Mouse (Mus musculus): ENCODE results near the gene Amhr2. TPM values are rescaled to one million over a fixed set of nuclear protein-coding genes. Genes with fewer than 3 reads are reported as not detected.

Gene Amhr2
- polyA plus RNA-seq, 1 experiment = not detected

- TF ChIP-seq POLR2A (IDR thresholded peaks at IDR 0.05; ENCODE audit: insufficient read depth, low read depth, low read length) (peak; percentile 95), CTCF (IDR thresholded peaks at IDR 0.05; ENCODE audit: insufficient read depth, low read depth, low read length) (no peak)
- H3K4me1 ChIP-seq (ENCODE audit: control insufficient read depth, insufficient read depth, low read length) = peaks cover 16% of the 10 kb centered on the region
- peak within 1 kb of the TSS; percentile 96 for H3K27ac ChIP-seq (ENCODE audit: insufficient read depth, low read depth, low read length)
- peak within 1 kb of the TSS; percentile 71 for H3K4me3 ChIP-seq (ENCODE audit: insufficient read depth, low read depth, low read length)
- under 1% methylated on average over 38 of the region's 38 CpGs for WGBS
Observed at GRCm38 (mm10) chr15:102405489-102406195, 39.5 kb upstream of the Amhr2 start, which contains the start of gene Sp1. Gene Sp1 (plus strand): TSS chr15:102406143.

- peak overlapping the region; percentile 71 for H3K4me3 ChIP-seq (ENCODE audit: insufficient read depth, low read depth, low read length)
- no peak for TF ChIP-seq CTCF (IDR thresholded peaks at IDR 0.05; ENCODE audit: insufficient read depth, low read depth, low read length)
- no peak for TF ChIP-seq POLR2A (IDR thresholded peaks at IDR 0.05; ENCODE audit: insufficient read depth, low read depth, low read length)
- no peak overlapping the region for H3K27ac ChIP-seq (ENCODE audit: insufficient read depth, low read depth, low read length)
- peaks cover 16% of the 10 kb centered on the region for H3K4me1 ChIP-seq (ENCODE audit: control insufficient read depth, insufficient read depth, low read length)
- WGBS = 1% methylated on average over 48 of the region's 69 CpGs
Observed at GRCm38 (mm10) chr15:102406196-102406911, 38.8 kb upstream of the Amhr2 start.

- TF ChIP-seq POLR2A (IDR thresholded peaks at IDR 0.05; ENCODE audit: insufficient read depth, low read depth, low read length) (no peak), CTCF (IDR thresholded peaks at IDR 0.05; ENCODE audit: insufficient read depth, low read depth, low read length) (no peak)
- Histone ChIP-seq H3K27ac (ENCODE audit: insufficient read depth, low read depth, low read length) (no peak overlapping the region), H3K4me1 (ENCODE audit: control insufficient read depth, insufficient read depth, low read length) (peaks cover 16% of the 10 kb centered on the region), H3K4me3 (ENCODE audit: insufficient read depth, low read depth, low read length) (peak overlapping the region; percentile 71)
- 5% methylated on average over 3 of the region's 3 CpGs for WGBS
Observed at GRCm38 (mm10) chr15:102406912-102407580, 38.1 kb upstream of the Amhr2 start.

DNA sequence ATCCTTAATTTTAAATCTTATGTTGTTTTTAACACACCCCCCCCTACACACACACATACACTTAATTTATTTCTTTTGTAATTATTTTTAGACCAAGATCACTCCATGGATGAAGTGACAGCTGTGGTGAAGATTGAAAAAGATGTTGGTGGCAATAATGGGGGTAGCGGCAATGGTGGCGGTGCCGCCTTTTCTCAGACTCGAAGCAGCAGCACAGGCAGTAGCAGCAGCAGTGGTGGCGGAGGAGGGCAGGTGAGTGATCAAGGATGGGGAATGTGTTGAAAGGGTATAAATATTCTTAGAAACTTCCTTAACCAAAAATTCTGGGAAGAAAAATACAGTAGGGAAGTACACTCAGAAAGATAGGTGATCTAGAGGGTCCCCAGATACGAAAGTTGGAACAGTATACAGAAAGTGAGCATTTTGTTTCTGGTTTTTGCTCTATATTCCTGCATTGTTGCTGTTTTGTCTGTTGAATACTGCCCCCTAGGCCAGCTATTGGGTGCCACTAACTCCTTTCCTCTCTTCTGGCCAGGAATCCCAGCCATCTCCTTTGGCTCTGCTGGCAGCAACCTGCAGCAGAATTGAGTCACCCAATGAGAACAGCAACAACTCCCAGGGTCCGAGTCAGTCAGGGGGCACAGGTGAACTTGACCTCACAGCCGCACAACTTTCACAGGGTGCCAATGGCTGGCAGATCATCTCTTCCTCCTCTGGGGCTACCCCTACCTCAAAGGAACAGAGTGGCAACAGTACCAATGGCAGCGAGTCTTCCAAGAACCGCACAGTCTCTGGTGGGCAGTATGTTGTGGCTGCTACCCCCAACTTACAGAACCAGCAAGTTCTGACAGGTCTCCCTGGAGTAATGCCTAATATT, 37.2 kb upstream of the Amhr2 start:
- 89% methylated on average over 10 of the region's 10 CpGs for WGBS
- Histone ChIP-seq H3K4me3 (ENCODE audit: insufficient read depth, low read depth, low read length) (no peak overlapping the region), H3K4me1 (ENCODE audit: control insufficient read depth, insufficient read depth, low read length) (peaks cover 16% of the 10 kb centered on the region), H3K27ac (ENCODE audit: insufficient read depth, low read depth, low read length) (no peak overlapping the region)
- no peak for TF ChIP-seq POLR2A (IDR thresholded peaks at IDR 0.05; ENCODE audit: insufficient read depth, low read depth, low read length)
- no peak for TF ChIP-seq CTCF (IDR thresholded peaks at IDR 0.05; ENCODE audit: insufficient read depth, low read depth, low read length)

DNA sequence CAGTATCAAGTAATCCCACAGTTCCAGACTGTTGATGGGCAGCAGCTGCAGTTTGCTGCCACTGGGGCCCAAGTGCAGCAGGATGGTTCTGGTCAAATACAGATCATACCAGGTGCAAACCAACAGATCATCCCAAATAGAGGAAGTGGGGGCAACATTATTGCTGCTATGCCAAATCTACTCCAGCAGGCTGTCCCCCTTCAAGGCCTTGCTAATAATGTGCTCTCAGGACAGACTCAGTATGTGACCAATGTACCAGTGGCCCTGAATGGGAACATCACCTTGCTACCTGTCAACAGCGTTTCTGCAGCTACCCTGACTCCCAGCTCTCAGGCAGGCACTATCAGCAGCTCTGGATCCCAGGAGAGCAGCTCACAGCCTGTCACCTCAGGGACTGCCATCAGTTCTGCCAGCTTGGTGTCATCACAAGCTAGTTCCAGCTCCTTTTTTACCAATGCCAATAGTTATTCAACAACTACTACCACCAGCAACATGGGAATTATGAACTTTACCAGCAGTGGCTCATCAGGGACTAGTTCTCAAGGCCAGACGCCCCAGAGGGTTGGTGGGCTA, 36.5 kb upstream of the Amhr2 start:
- peaks cover 16% of the 10 kb centered on the region for H3K4me1 ChIP-seq (ENCODE audit: control insufficient read depth, insufficient read depth, low read length)

DNA sequence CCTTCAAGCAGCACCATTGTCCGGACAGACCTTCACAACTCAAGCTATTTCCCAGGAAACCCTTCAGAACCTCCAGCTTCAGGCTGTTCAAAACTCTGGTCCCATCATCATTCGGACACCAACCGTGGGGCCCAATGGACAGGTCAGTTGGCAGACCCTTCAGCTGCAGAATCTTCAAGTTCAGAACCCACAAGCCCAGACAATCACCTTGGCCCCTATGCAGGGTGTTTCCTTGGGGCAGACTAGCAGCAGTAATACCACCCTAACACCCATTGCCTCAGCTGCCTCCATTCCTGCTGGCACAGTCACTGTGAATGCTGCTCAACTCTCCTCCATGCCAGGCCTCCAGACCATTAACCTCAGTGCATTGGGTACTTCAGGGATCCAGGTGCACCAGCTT, 35.9 kb upstream of the Amhr2 start:
- Histone ChIP-seq H3K4me3 (ENCODE audit: insufficient read depth, low read depth, low read length) (no peak overlapping the region), H3K27ac (ENCODE audit: insufficient read depth, low read depth, low read length) (no peak overlapping the region), H3K4me1 (ENCODE audit: control insufficient read depth, insufficient read depth, low read length) (peaks cover 16% of the 10 kb centered on the region)
- 83% methylated on average over 3 of the region's 3 CpGs for WGBS
- TF ChIP-seq POLR2A (IDR thresholded peaks at IDR 0.05; ENCODE audit: insufficient read depth, low read depth, low read length) (no peak), CTCF (IDR thresholded peaks at IDR 0.05; ENCODE audit: insufficient read depth, low read depth, low read length) (no peak)

More for the DNA sequence above, 36.5 kb upstream of the Amhr2 start:
- WGBS = 75% methylated on average over 2 of the region's 2 CpGs
- Histone ChIP-seq H3K4me3 (ENCODE audit: insufficient read depth, low read depth, low read length) (no peak overlapping the region), H3K27ac (ENCODE audit: insufficient read depth, low read depth, low read length) (no peak overlapping the region)
- TF ChIP-seq CTCF (IDR thresholded peaks at IDR 0.05; ENCODE audit: insufficient read depth, low read depth, low read length) = no peak
- no peak for TF ChIP-seq POLR2A (IDR thresholded peaks at IDR 0.05; ENCODE audit: insufficient read depth, low read depth, low read length)

DNA sequence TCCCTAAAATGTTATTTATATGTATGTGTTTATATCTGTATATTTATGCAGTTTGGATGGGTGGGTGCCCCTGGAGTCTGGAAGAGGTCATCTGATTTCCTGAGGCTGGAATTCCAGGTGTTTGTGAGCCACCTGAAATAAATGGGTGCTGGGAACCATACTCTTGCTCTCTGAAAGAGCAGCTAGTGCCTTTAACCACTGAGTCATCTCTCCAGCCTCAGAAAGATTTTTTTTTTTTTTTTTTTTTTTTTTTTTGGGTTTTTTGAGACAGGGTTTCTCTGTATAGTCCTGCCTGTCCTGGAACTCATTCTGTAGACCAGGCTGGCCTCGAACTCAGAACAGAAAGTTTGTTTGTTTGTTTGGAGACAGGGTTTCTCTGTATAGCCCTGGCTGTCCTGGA, 34.1 kb upstream of the Amhr2 start:
- Histone ChIP-seq H3K27ac (ENCODE audit: insufficient read depth, low read depth, low read length) (no peak overlapping the region), H3K4me1 (ENCODE audit: control insufficient read depth, insufficient read depth, low read length) (peaks cover 16% of the 10 kb centered on the region), H3K4me3 (ENCODE audit: insufficient read depth, low read depth, low read length) (no peak overlapping the region)
- 96% methylated on average over 1 of the region's 1 CpGs for WGBS
- TF ChIP-seq CTCF (IDR thresholded peaks at IDR 0.05; ENCODE audit: insufficient read depth, low read depth, low read length) = no peak
- TF ChIP-seq POLR2A (IDR thresholded peaks at IDR 0.05; ENCODE audit: insufficient read depth, low read depth, low read length) = no peak

DNA sequence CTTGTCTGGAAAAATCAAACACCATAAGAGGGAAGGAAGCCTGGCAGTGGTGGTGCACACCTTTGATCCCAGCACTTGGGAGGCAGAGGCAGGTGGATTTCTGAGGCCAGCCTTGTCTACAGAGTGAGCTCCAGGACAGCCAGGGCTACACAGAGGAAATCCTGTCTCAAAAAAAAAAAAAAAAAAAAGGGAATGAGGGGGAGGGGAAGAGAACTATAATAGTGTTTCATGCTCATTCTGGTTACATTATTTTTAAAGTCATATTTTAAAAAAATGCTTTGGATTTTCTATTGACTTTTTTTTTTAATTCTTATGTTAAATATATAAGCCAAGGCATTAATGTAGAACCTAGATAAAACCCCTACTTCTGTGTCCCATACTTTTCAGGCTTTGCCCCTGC, 31.5 kb upstream of the Amhr2 start:
- Histone ChIP-seq H3K27ac (ENCODE audit: insufficient read depth, low read depth, low read length) (no peak overlapping the region), H3K4me1 (ENCODE audit: control insufficient read depth, insufficient read depth, low read length) (peaks cover 8% of the 10 kb centered on the region), H3K4me3 (ENCODE audit: insufficient read depth, low read depth, low read length) (no peak overlapping the region)
- TF ChIP-seq POLR2A (IDR thresholded peaks at IDR 0.05; ENCODE audit: insufficient read depth, low read depth, low read length) (no peak), CTCF (IDR thresholded peaks at IDR 0.05; ENCODE audit: insufficient read depth, low read depth, low read length) (no peak)

Measured in olfactory bulb, adult 2 months (tissue).